Mouse (Mus musculus) ES-E14 (cell line): ENCODE measurements around the gene 4930524J08Rik. TPM values are rescaled to one million over a fixed set of nuclear protein-coding genes. Genes with fewer than 3 reads are reported as not detected.

Experiments used
- DNase-seq: peaks from one replicate; pipeline ENCODE4 v3.0.0-alpha.2; 2013; ENCODE audit warnings: low read depth, low spot score
- H3K27ac ChIP-seq: 2 replicates; pipeline ENCODE4 v1.5.1; 2012; ENCODE audit warnings: low read depth, mild to moderate bottlenecking, low read length, moderate library complexity, mixed read lengths; ENCODE audit not compliant: poor library complexity, insufficient read depth, severe bottlenecking
- H3K36me3 ChIP-seq: 2 replicates; pipeline ENCODE4 v1.6.1; 2012; ENCODE audit warnings: mild to moderate bottlenecking, low read length, moderate library complexity, mixed read lengths; ENCODE audit not compliant: control insufficient read depth, poor library complexity, insufficient read depth, severe bottlenecking
- H3K4me1 ChIP-seq, 2 experiments: fragments of 150-350 bp in 1 of 2; sonication (generic) in 1 of 2; 2 replicates each; pipeline ENCODE4 v1.6.1; 2012; ENCODE audit warnings: low read length in 2 of 2, mild to moderate bottlenecking in 1 of 2, mixed read lengths in 1 of 2; ENCODE audit not compliant: control insufficient read depth in 2 of 2, insufficient read depth in 2 of 2, poor library complexity in 1 of 2
- H3K4me3 ChIP-seq, 2 experiments: fragments of 150-350 bp in 1 of 2; sonication (generic) in 1 of 2; 2 replicates each; pipeline ENCODE4 v1.5.1; 2012; ENCODE audit warnings: low read length in 2 of 2, low read depth in 1 of 2, mild to moderate bottlenecking in 1 of 2, mixed read lengths in 1 of 2; ENCODE audit not compliant: insufficient read depth in 1 of 2, poor library complexity in 1 of 2, severe bottlenecking in 1 of 2
- H3K9ac ChIP-seq: 2 replicates; pipeline ENCODE4 v1.6.1; 2012; ENCODE audit warnings: low read depth, mild to moderate bottlenecking, low read length, mixed read lengths; ENCODE audit not compliant: poor library complexity, insufficient read depth, severe bottlenecking
- H3K9me3 ChIP-seq: fragments of 150-350 bp; sonication (generic); 2 replicates; pipeline ENCODE4 v1.6.1; 2012; ENCODE audit warnings: low read depth, mild to moderate bottlenecking, low read length; ENCODE audit not compliant: control insufficient read depth, insufficient read depth
- CHD2 ChIP-seq: IDR thresholded peaks from 2 replicates; pipeline ENCODE4 v1.6.1; 2014; ENCODE audit warnings: mild to moderate bottlenecking, low read depth, low read length, inconsistent platforms
- HCFC1 ChIP-seq: IDR thresholded peaks from 2 replicates; pipeline ENCODE4 v1.6.1; 2012; ENCODE audit warnings: low read length, inconsistent platforms, borderline replicate concordance; ENCODE audit not compliant: insufficient read depth
- MAFK ChIP-seq: IDR thresholded peaks from 2 replicates; pipeline ENCODE4 v1.6.1; 2014; ENCODE audit warnings: mild to moderate bottlenecking, low read depth, low read length, inconsistent platforms; ENCODE audit not compliant: insufficient read depth
- ZC3H11A ChIP-seq: IDR thresholded peaks from 2 replicates; pipeline ENCODE4 v1.6.1; 2012; ENCODE audit warnings: low read depth, mild to moderate bottlenecking, inconsistent platforms, low read length, borderline replicate concordance
- ZNF384 ChIP-seq: IDR thresholded peaks from 2 replicates; pipeline ENCODE4 v1.6.1; 2012; ENCODE audit warnings: low read depth, low read length, inconsistent platforms
- in situ Hi-C, 2 experiments: fragments of 600-800 bp; cut with MboI; formaldehyde crosslinking; loops; one replicate each; pipeline ENCODE4 v1.15.1; 2025; ENCODE audit warnings: low sequenced_read_pairs in 2 of 2, inconsistent platforms in 1 of 2; ENCODE audit not compliant: unreplicated experiment in 2 of 2
- total RNA-seq: library from RNA; depleted of rRNA; stranded (reverse); fragments of 300-350 nt; gene quantifications from 2 replicates; pipeline ENCODE4 v1.2.3, GENCODE M21; 2012; rRNA removed

4930524J08Rik gene
- total RNA-seq, 1 experiment = 3.3 TPM

GRCm38 (mm10) chr5:100012599-100012998 lies 33.7 kb downstream of the 4930524J08Rik start:
- H3K9me3 ChIP-seq = no peaks in the 10 kb centered on the region
- H3K9ac ChIP-seq = no peak overlapping the region
- no peak overlapping the region for H3K4me3 ChIP-seq
- no peak for TF ChIP-seq ZC3H11A
- no peak for TF ChIP-seq MAFK
- no peak for TF ChIP-seq HCFC1
- no peaks in the 10 kb centered on the region for H3K36me3 ChIP-seq
- DNase-seq = no peak
- no peaks in the 10 kb centered on the region for H3K4me1 ChIP-seq
- no peak overlapping the region for H3K27ac ChIP-seq
- in situ Hi-C loops = no loop called here

GRCm38 (mm10) chr5:100020089-100020488 lies 41.2 kb downstream of the 4930524J08Rik start:
- no peak overlapping the region for H3K9ac ChIP-seq
- no peak for DNase-seq
- H3K4me1 ChIP-seq = no peaks in the 10 kb centered on the region
- in situ Hi-C loops = no loop called here
- TF ChIP-seq HCFC1 (no peak), ZC3H11A (no peak), CHD2 (no peak), ZNF384 (no peak), MAFK (no peak)
- no peak overlapping the region for H3K4me3 ChIP-seq
- H3K27ac ChIP-seq = no peak overlapping the region
- no peaks in the 10 kb centered on the region for H3K36me3 ChIP-seq
- no peaks in the 10 kb centered on the region for H3K9me3 ChIP-seq

GRCm38 (mm10) chr5:100024403-100024802 lies 45.5 kb downstream of the 4930524J08Rik start:
- DNase-seq = no peak
- Histone ChIP-seq H3K27ac (no peak overlapping the region), H3K4me3 (no peak overlapping the region), H3K4me1 (no peaks in the 10 kb centered on the region), H3K9ac (no peak overlapping the region), H3K36me3 (no peaks in the 10 kb centered on the region), H3K9me3 (no peaks in the 10 kb centered on the region)
- in situ Hi-C loops = no loop called here
- TF ChIP-seq CHD2 = no peak
- no peak for TF ChIP-seq HCFC1
- no peak for TF ChIP-seq ZC3H11A
- TF ChIP-seq MAFK = no peak
- no peak for TF ChIP-seq ZNF384

- no peaks in the 10 kb centered on the region for H3K4me1 ChIP-seq
- H3K27ac ChIP-seq = no peak overlapping the region
- no peak overlapping the region for H3K4me3 ChIP-seq
- TF ChIP-seq CHD2 = no peak
- H3K36me3 ChIP-seq = no peaks in the 10 kb centered on the region
- H3K9me3 ChIP-seq = no peaks in the 10 kb centered on the region
- in situ Hi-C loops = no loop called here
- no peak overlapping the region for H3K9ac ChIP-seq
- DNase-seq = no peak
These were observed 46.0 kb downstream of the 4930524J08Rik start for GRCm38 (mm10) chr5:100024868-100025267.

Other genes starting within 250 kb of the 4930524J08Rik start
- gene Rasgef1b, start 250.0 kb upstream of the 4930524J08Rik start, total RNA-seq = 1.8 and 2.8 TPM in 2 replicates
- not detected in 2 replicates for gene Vamp9, start 72.8 kb upstream of the 4930524J08Rik start, total RNA-seq
- 50.8 and 92.4 TPM in 2 replicates for gene Hnrnpd, start 123 bp upstream of the 4930524J08Rik start, total RNA-seq
- 177 and 184 TPM in 2 replicates for gene Hnrnpdl, start 60.6 kb downstream of the 4930524J08Rik start, total RNA-seq
- gene Enoph1, start 60.9 kb downstream of the 4930524J08Rik start, total RNA-seq = 81.5 and 88.8 TPM in 2 replicates
- gene Tmem150c, start 180.7 kb downstream of the 4930524J08Rik start, total RNA-seq = 0.22 and 0.74 TPM in 2 replicates